Mouse (Mus musculus) spleen, adult 2 months (tissue): ENCODE data around the gene AI413582.

Source experiments
- CTCF ChIP-seq: fragments of 200-500 bp; IDR thresholded peaks from 2 replicates; pipeline ENCODE4 v1.5.1; 2011; ENCODE audit warnings: mild to moderate bottlenecking, inconsistent platforms; ENCODE audit not compliant: insufficient read depth, insufficient read length, insufficient replicate concordance; ENCODE audit errors: extremely low read depth
- POLR2A ChIP-seq: fragments of 200-500 bp; IDR thresholded peaks from 2 replicates; pipeline ENCODE4 v1.6.1; 2011; ENCODE audit warnings: low read depth, low read length, inconsistent platforms

DNA sequence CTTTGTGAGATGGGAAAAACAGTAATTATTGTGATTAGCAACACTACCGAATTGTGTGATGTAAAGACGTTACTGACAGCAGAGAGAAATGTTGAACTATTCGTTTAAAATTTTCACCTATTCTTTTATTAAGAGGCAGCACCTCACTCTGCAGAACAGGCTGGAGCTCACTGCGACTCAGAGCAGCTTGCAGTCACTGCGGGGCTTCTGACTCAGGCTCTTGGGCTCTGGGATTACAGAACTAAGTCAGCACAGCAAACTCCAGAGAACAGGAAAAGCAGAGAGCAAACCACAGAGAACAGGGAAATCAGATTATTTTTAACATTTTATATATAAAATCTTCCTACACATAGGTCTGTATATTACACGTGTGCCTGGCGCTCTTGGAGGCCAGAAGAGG is 44.0 kb upstream of the AI413582 start:
- TF ChIP-seq POLR2A (no peak), CTCF (no peak)
